Mouse (Mus musculus): Measurements from ENCODE around the gene Trib3.

DNA sequence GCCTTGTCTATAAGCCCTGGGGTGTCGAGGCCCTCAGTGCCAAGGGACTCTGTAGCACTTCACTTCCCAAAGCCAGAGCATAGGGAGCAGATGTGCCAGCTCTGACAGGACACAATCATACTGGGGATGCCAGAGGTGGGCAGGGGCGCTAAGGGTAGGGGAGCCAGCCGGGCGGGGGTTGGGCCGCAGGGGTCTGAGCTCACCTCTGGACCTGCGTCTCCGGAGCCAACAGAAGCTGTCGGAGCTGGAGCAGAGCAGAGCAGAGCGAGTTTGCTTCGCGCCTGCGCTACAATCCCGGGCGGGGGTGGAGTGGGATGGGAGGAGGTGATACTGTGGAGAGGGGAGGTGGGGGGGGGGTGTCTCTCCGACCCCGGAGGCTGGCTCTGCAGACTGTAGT lies 32.5 kb upstream of the Trib3 start, which contains the start of gene Nrsn2:
- TF ChIP-seq POLR2A (IDR thresholded peaks at IDR 0.05; ENCODE audit: extremely low read depth, insufficient read depth, low read length) (no peak), CTCF (IDR thresholded peaks at IDR 0.05; ENCODE audit: low read depth, low read length) (no peak)
